Mouse (Mus musculus) neural tube, embryonic 15.5 days (tissue): Measurements from ENCODE around the gene Klhl32. TPM values are rescaled to one million over a fixed set of nuclear protein-coding genes. Genes with fewer than 3 reads are reported as not detected.

Source experiments
- ATAC-seq: fragments of 200-750 bp; cut with Nextera tagmentation; 2 replicates; pipeline ENCODE4 v1.8.0; 2017; ENCODE audit warnings: mild to moderate bottlenecking, moderate TSS enrichment, moderate library complexity; ENCODE audit not compliant: low FRiP score
- H3K27ac ChIP-seq: fragments of 300-500 bp; sonication (generic); replicated peaks from 2 replicates; pipeline ENCODE4 v1.5.1; 2015; ENCODE audit warnings: mild to moderate bottlenecking, inconsistent platforms
- H3K27me3 ChIP-seq: fragments of 300-500 bp; sonication (generic); replicated peaks from 2 replicates; pipeline ENCODE4 v1.6.1; 2015; ENCODE audit warnings: inconsistent platforms
- H3K36me3 ChIP-seq: fragments of 300-500 bp; sonication (generic); 2 replicates; pipeline ENCODE4 v1.6.1; 2015; ENCODE audit warnings: inconsistent platforms
- H3K4me1 ChIP-seq: fragments of 300-500 bp; sonication (generic); 2 replicates; pipeline ENCODE4 v1.6.1; 2015; ENCODE audit warnings: inconsistent platforms
- H3K4me2 ChIP-seq: fragments of 300-500 bp; sonication (generic); 2 replicates; pipeline ENCODE4 v1.6.1; 2015; ENCODE audit warnings: inconsistent platforms, mild to moderate bottlenecking, moderate library complexity
- H3K4me3 ChIP-seq: fragments of 300-500 bp; sonication (generic); replicated peaks from 2 replicates; pipeline ENCODE4 v1.5.1; 2015; ENCODE audit warnings: mild to moderate bottlenecking, inconsistent platforms
- H3K9ac ChIP-seq: fragments of 300-500 bp; sonication (generic); replicated peaks from 2 replicates; pipeline ENCODE4 v1.6.1; 2015; ENCODE audit warnings: mild to moderate bottlenecking, inconsistent platforms
- H3K9me3 ChIP-seq: fragments of 300-500 bp; sonication (generic); replicated peaks from 2 replicates; pipeline ENCODE4 v1.6.1; 2016; ENCODE audit warnings: inconsistent platforms
- WGBS: fragments of 180-500 bp; shearing (Covaris S2); methylation state at CpG from one replicate; pipeline ENCODE4 v1.1.7; 2015; ENCODE audit warnings: mixed read lengths; 5-methylcytosine and 5-hydroxymethylcytosine counted together
- polyA plus RNA-seq: library from polyadenylated mRNA; unstranded; fragments of >200 nt; fragmentation: Nextera tagmentation; extraction: Ambion mirVana; gene quantifications from 2 replicates; pipeline ENCODE4 v1.2.1, GENCODE M21; 2015

Klhl32 gene
- polyA plus RNA-seq, 1 experiment from 2014 or later = 36.0 TPM

DNA sequence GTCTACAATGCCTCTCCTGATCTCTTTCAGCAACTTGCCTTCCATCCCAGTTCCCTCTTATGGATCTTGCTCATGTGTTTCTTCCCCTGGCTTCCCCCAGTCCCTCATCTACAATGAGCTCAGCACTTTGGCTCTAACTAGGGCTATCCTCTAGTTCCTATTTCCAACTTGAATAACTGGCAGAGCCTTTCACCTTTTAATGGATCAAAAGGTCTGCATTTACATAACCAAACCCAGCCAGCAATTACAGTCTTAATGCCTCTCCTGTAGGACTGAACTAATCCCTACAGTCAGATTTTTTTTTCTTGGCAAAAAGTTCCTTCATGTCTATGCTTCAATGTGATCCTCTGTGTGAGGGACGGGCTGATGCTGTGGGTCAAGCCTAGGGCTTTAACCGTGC is 3.5 kb downstream of the Klhl32 start:
- peaks cover 27% of the 10 kb centered on the region for H3K4me1 ChIP-seq
- H3K9me3 ChIP-seq = no peaks in the 10 kb centered on the region
- no peak overlapping the region for H3K4me2 ChIP-seq
- WGBS = 70% methylated on average over 2 of the region's 2 CpGs
- H3K27me3 ChIP-seq = no peaks in the 10 kb centered on the region
- no peak overlapping the region for H3K4me3 ChIP-seq
- H3K9ac ChIP-seq = no peak overlapping the region
- no peak for ATAC-seq
- no peak overlapping the region for H3K27ac ChIP-seq
- H3K36me3 ChIP-seq = no peaks in the 10 kb centered on the region

DNA sequence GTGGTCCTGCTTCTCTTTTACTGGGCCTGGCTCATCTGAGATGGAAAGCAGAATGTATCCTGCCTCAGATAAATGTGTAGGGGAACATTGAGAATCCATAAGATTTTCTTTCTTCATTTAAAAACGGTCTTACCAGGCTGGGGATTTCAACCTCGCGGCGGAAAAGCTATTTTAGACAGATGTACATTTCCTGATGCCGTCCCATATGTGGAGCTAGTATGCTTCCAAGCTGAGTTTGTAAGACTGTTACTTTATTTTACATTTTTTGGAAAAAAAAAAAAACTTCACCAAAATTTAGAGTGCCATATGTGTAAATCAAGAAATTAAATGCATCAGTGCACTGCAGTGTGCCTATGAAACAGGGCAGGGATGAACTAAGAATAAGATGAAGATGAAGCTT is 5.4 kb downstream of the Klhl32 start:
- H3K9me3 ChIP-seq = no peaks in the 10 kb centered on the region
- ATAC-seq = no peak
- H3K4me3 ChIP-seq = no peak overlapping the region
- H3K4me2 ChIP-seq = no peak overlapping the region
- no peaks in the 10 kb centered on the region for H3K27me3 ChIP-seq
- no peak overlapping the region for H3K27ac ChIP-seq
- no peaks in the 10 kb centered on the region for H3K36me3 ChIP-seq
- no peak overlapping the region for H3K9ac ChIP-seq
- WGBS = 82% methylated on average over 5 of the region's 5 CpGs
- peaks cover 23% of the 10 kb centered on the region for H3K4me1 ChIP-seq

DNA sequence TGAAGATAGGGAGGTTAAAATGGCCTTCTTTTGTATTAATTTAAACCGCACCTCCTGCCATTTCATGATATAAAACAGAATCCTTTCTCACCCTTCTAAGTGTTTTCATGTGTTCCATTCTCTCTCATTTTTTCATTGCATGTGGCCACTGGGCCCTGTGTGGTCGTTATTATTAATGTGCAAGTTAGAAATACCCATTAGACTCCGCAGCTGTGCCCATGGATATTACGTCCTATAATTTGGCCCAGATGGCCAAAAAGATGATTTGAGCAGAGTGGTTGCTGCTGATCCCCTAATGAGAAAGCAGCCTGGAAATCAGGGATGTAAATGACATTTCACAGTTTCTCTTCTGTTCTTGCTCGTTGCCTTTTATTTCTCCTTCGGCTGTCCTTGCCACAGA is 12.4 kb downstream of the Klhl32 start:
- no peak for ATAC-seq
- Histone ChIP-seq H3K4me2 (no peak overlapping the region), H3K27ac (peak overlapping the region; percentile 58), H3K36me3 (no peaks in the 10 kb centered on the region), H3K4me1 (peaks cover 20% of the 10 kb centered on the region), H3K9ac (no peak overlapping the region), H3K9me3 (no peaks in the 10 kb centered on the region), H3K27me3 (no peaks in the 10 kb centered on the region), H3K4me3 (no peak overlapping the region)
- 27% methylated on average over 6 of the region's 6 CpGs for WGBS

DNA sequence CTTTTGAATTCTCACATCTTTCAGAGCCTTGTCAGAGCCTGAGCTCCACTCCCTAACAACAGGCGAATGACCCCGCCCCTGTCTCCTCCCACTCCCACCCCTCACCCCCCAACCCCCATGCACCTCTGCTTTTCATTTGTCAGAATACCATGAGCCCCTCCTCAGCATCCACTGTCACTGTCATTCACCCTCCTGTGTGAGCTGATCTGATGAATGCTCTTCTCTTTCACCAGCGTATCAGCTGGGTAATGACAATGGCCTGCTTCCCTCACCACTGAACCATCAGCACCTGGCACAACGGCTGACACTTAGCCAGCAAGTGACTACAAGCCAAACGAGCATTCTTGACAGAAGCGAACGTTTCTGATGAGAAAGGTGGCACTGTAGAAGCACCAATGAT is 15.4 kb downstream of the Klhl32 start:
- 36% methylated on average over 7 of the region's 7 CpGs for WGBS
- Histone ChIP-seq H3K4me2 (no peak overlapping the region), H3K36me3 (no peaks in the 10 kb centered on the region), H3K4me1 (peaks cover 20% of the 10 kb centered on the region), H3K27me3 (no peaks in the 10 kb centered on the region), H3K9me3 (no peaks in the 10 kb centered on the region), H3K27ac (no peak overlapping the region), H3K9ac (no peak overlapping the region), H3K4me3 (no peak overlapping the region)
- ATAC-seq = no peak

DNA sequence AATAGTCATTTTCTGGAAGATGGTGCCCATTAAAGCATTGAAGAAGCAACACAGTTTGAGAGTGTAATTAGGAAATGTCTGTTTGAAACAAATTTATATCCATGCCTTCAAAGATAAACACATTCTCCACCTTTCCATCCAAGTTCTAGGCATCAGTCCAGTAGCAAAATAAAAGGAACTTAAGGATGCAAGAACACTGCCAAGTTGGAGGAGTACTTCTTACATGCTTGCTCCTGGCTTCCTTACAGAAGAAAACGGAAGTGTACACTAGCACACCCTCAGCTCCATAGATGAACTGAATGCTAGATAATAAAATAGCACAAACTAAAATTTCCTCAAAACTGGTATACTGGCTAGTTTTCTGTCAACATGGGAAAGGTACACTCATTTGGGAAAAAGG is 42.6 kb downstream of the Klhl32 start:
- Histone ChIP-seq H3K4me1 (no peaks in the 10 kb centered on the region), H3K9me3 (no peaks in the 10 kb centered on the region), H3K4me2 (no peak overlapping the region), H3K9ac (no peak overlapping the region), H3K36me3 (no peaks in the 10 kb centered on the region), H3K27me3 (no peaks in the 10 kb centered on the region), H3K4me3 (no peak overlapping the region), H3K27ac (no peak overlapping the region)
- WGBS = 86% methylated on average over 1 of the region's 1 CpGs
- ATAC-seq = no peak

DNA sequence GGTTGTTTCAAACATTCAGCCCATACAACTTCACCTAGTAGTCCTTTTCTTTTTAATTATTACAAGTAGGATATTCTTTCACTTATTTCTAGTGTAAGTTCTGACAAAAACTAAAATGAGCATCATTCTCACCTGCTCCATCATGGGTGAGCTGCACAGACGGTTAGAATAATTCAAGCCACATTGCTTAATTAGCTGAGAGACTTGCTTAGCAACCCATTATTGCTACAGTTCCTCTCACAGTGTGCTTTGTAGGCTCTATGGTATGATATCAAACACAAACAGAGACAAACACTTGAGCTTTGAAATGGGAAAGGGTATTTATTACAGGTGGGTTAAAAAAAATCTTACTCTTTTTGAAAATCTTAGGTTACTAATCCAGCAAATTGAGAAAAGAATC is 49.0 kb downstream of the Klhl32 start:
- Histone ChIP-seq H3K4me3 (no peak overlapping the region), H3K27me3 (no peaks in the 10 kb centered on the region), H3K36me3 (no peaks in the 10 kb centered on the region), H3K4me1 (peaks cover 3% of the 10 kb centered on the region; the same call in 1 of the 2 replicates), H3K27ac (no peak overlapping the region), H3K4me2 (no peak overlapping the region), H3K9ac (no peak overlapping the region), H3K9me3 (no peaks in the 10 kb centered on the region)
- no peak for ATAC-seq
- 18% methylated on average over 1 of the region's 1 CpGs for WGBS

DNA sequence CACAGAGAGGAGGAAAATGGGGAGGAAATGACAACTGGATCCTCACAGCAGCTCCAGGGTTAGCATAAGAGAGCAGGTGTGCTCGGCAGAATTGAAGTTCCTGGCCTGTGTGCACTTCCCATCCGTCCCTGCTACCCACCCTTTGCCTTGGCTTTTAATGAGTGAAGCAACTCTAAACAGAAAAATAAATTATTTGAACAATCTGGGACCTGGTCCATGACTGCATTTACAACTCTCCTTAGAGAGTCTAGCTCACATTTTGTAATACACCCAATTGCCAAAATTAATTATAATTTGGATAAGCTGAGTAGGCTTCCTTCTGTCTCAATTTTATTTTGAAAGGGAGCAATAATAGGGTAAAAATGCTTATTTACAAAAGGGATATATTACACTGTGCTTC is 49.6 kb downstream of the Klhl32 start:
- Histone ChIP-seq H3K36me3 (no peaks in the 10 kb centered on the region), H3K9ac (no peak overlapping the region), H3K27ac (no peak overlapping the region), H3K4me3 (no peak overlapping the region), H3K27me3 (no peaks in the 10 kb centered on the region), H3K4me2 (no peak overlapping the region), H3K4me1 (peaks cover 4% of the 10 kb centered on the region), H3K9me3 (no peaks in the 10 kb centered on the region)
- ATAC-seq = 0 out of 2 replicates have a peak, but pooled peaks have one; percentile 7
- WGBS = 42% methylated on average over 2 of the region's 2 CpGs

DNA sequence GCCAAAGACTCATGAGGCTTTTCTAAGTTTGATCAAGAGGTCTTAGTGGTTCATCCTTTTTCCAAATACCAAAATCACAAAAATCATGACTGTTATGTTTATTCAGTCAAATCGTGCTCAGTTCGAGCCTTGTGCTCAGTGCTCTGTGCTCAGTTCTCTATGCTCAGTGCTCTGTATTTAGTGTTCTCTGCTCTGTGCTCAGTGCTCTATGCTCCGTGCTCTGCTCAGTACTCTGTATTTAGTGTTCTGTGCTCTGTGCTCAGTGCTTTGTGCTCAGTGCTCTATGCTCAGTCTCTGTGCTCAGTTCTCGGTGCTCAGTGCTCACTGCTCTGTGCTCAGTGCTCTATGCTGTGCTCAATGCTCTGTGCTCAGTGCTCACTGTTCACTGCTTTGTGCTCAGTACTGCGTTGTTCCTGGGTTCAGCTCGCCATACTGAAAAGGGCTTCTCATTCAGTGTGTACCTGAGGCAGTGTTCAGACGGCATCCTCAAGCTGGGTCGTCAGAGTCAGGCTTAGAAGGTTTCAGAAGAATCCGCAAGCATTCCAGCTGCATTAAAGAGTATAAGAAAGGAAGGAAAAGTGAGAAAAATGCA is 50.5 kb downstream of the Klhl32 start:
- 94% methylated on average over 9 of the region's 9 CpGs for WGBS
- Histone ChIP-seq H3K4me1 (peaks cover 6% of the 10 kb centered on the region), H3K27ac (no peak overlapping the region), H3K27me3 (no peaks in the 10 kb centered on the region), H3K9ac (no peak overlapping the region), H3K4me3 (no peak overlapping the region), H3K4me2 (no peak overlapping the region), H3K9me3 (no peaks in the 10 kb centered on the region), H3K36me3 (no peaks in the 10 kb centered on the region)
- no peak for ATAC-seq

DNA sequence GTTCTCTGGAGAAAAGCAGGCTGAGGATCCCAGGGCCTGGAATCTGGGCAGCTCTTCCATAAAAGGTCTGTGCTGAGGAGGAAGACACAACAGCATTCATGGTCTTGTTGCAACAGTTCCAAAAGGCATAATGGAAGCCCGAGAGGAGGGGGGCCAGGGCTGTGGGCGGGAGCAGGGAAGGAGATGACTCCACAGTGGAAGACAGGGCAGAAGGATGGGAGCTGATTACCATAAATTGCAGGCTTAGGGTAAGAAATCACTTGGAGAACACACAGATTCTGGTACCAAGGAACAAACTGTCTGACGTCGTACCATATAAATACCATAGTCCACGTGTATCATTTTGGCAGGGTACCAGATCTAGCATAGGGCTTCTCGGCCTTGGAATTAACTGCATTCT is 51.9 kb downstream of the Klhl32 start:
- Histone ChIP-seq H3K4me3 (no peak overlapping the region), H3K4me1 (peaks cover 6% of the 10 kb centered on the region), H3K27ac (no peak overlapping the region), H3K27me3 (no peaks in the 10 kb centered on the region), H3K36me3 (no peaks in the 10 kb centered on the region), H3K9me3 (no peaks in the 10 kb centered on the region), H3K4me2 (no peak overlapping the region), H3K9ac (no peak overlapping the region)
- ATAC-seq = no peak
- 77% methylated on average over 6 of the region's 6 CpGs for WGBS

DNA sequence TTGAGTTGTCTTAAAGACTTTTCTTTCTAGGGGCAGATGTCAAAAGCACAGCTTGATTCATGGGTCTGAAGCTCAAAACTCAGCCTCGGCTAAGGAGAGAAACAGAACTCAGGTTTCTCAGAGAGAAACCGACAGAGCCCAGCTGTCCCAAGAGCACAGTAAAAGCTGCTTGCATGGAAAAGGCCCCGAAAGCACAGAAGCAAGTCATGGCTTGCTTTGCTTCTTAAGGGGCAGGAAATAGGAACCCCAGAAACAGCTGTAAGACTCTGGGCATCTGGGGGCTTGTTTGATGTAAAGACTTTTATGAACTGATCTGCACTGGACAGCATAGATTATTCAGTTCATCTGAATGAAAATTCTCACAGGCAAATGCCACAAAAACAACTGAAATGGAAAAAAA is 53.1 kb downstream of the Klhl32 start:
- Histone ChIP-seq H3K9ac (no peak overlapping the region), H3K36me3 (no peaks in the 10 kb centered on the region)
- 24% methylated on average over 3 of the region's 3 CpGs for WGBS

DNA sequence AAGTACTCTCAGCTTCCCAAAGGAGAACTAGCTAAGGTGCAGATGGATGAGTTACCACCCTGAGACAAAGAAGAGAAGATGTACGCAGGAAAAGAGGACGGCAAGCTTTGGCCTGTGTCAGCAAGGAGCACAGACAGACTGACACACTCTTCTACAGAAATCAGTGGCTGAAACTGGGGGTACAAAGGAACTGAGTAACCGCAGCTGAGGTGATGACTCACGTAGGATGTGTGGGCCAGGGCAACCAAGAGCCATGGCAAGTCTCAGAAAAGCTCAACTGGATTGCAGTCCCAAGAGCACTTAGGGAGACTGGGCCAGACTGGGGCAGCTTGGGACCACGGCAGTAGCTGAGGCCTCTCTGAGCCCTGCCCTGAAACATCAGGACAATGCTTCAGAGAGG is 53.6 kb downstream of the Klhl32 start:
- no peaks in the 10 kb centered on the region for H3K36me3 ChIP-seq
- no peak overlapping the region for H3K9ac ChIP-seq
- H3K27me3 ChIP-seq = no peaks in the 10 kb centered on the region
- H3K9me3 ChIP-seq = no peaks in the 10 kb centered on the region
- H3K4me2 ChIP-seq = no peak overlapping the region
- H3K27ac ChIP-seq = no peak overlapping the region
- no peak for ATAC-seq
- H3K4me3 ChIP-seq = no peak overlapping the region
- H3K4me1 ChIP-seq = peaks cover 11% of the 10 kb centered on the region
- WGBS = 89% methylated on average over 5 of the region's 5 CpGs

More for the DNA sequence above, 53.1 kb downstream of the Klhl32 start:
- H3K4me2 ChIP-seq = no peak overlapping the region
- ATAC-seq = no peak
- peaks cover 6% of the 10 kb centered on the region for H3K4me1 ChIP-seq
- H3K4me3 ChIP-seq = no peak overlapping the region
- no peaks in the 10 kb centered on the region for H3K9me3 ChIP-seq
- no peak overlapping the region for H3K27ac ChIP-seq
- H3K27me3 ChIP-seq = no peaks in the 10 kb centered on the region

DNA sequence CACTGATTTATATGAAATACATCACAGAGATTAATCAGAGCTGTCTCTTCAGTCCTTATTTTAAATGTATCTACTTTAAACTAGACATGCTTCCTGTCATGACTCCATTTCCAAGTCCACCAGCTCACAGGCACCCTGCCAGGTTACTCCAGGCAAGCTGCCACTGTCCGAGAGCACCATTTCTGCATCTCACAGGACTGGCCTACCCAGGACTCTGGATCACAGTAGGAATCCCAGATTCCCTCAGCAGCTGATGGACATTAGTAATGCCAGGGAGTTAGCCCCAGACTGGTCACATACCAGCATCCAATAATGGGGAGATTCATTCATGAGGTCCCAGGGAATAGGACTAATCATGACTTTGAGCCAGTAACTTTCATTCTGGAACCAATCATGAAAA is 54.7 kb downstream of the Klhl32 start:
- no peak for ATAC-seq
- WGBS = 59% methylated on average over 1 of the region's 1 CpGs
- H3K9me3 ChIP-seq = no peaks in the 10 kb centered on the region

DNA sequence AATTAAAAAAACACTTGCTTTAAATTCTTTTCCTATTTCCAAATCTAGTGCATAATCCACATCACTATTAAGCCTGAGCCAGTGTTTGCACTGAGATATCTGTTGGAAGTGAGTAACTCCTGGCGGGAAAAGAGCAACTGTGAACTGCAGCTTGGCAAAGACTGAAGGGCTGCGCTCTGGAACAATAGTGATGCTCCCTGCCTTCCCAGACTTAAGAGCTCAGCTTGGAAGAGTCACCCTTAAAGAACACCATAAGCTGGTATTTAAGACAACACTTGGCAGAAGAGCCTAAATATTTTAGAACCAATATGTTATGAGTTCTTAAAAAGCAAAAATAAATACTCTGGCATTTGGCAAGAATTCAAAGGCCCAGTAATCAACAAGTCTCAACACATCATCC is 55.7 kb downstream of the Klhl32 start:
- 91% methylated on average over 2 of the region's 2 CpGs for WGBS
- ATAC-seq = no peak

More for the DNA sequence above, 54.7 kb downstream of the Klhl32 start:
- peaks cover 12% of the 10 kb centered on the region for H3K4me1 ChIP-seq
- H3K36me3 ChIP-seq = no peaks in the 10 kb centered on the region
- no peaks in the 10 kb centered on the region for H3K27me3 ChIP-seq
- no peak overlapping the region for H3K4me2 ChIP-seq
- no peak overlapping the region for H3K9ac ChIP-seq
- H3K4me3 ChIP-seq = no peak overlapping the region
- no peak overlapping the region for H3K27ac ChIP-seq

More for the DNA sequence above, 55.7 kb downstream of the Klhl32 start:
- H3K9ac ChIP-seq = no peak overlapping the region
- H3K4me3 ChIP-seq = no peak overlapping the region
- no peaks in the 10 kb centered on the region for H3K27me3 ChIP-seq
- peaks cover 12% of the 10 kb centered on the region for H3K4me1 ChIP-seq
- H3K4me2 ChIP-seq = no peak overlapping the region
- H3K27ac ChIP-seq = no peak overlapping the region
- H3K9me3 ChIP-seq = no peaks in the 10 kb centered on the region
- H3K36me3 ChIP-seq = no peaks in the 10 kb centered on the region
